Mouse (Mus musculus): ENCODE data around the gene Arl8b. TPM values are rescaled to one million over a fixed set of nuclear protein-coding genes. Genes with fewer than 3 reads are reported as not detected.

Gene Arl8b
- polyA plus RNA-seq, 1 experiment from 2014 or later, result 71.6 TPM

DNA sequence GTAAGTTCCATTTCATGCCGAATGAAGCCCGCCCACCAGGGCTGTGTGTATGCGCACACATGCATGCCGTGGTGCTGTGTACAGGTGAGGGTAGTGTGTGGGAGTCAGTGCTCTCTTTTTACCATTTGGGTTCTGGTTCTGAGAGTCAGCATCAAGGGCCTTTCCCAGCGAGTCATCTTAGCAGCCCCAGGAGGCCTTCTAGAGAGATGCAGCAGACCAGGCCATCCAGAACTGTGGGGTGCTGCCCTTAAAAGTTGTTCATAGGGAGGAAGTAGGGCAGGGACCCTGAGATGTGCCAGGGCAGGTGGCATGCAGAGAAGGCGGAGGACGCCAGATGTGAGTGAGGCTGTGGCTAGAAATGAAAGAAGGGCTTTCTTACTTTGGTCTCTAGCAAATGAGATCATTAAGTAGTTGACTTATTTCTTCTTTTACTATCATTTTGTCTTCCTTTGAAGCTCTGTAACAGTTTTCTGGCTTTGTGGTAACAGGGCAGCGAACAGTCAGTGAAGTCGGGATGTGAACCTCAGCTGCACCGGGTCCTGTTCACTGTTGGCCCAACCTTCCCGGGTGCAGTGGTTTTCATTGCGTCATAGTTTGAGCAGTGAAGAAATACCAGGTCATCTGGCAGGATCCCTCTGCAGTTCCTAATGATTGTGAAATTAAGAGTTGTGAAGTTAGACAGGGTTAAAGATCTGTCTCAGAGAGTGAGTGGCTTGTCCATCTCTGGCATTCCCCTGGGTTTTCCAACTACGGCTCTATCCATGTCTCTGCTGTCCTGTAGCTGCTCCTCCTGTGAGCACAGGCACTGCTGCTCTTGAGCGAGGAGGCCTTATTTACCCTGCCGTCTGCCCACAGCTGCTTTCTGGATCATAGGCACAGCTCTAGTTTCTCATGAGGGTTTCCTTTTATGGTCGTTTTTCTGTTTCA lies 53.1 kb downstream of the Arl8b start:
- Histone ChIP-seq H3K9ac (no peak overlapping the region), H3K4me1 (replicated peaks) (no peaks in the 10 kb centered on the region), H3K27me3 (replicated peaks) (no peaks in the 10 kb centered on the region), H3K9me3 (replicated peaks) (no peaks in the 10 kb centered on the region), H3K4me3 (no peak overlapping the region), H3K27ac (ENCODE audit: poor library complexity, severe bottlenecking) (no peak overlapping the region), H3K36me3 (peaks cover 24% of the 10 kb centered on the region), H3K4me2 (no peak overlapping the region)
- ATAC-seq (ENCODE audit: insufficient number of reproducible peaks, low FRiP score), result no peak
- WGBS, result 87% methylated on average over 16 of the region's 16 CpGs

DNA sequence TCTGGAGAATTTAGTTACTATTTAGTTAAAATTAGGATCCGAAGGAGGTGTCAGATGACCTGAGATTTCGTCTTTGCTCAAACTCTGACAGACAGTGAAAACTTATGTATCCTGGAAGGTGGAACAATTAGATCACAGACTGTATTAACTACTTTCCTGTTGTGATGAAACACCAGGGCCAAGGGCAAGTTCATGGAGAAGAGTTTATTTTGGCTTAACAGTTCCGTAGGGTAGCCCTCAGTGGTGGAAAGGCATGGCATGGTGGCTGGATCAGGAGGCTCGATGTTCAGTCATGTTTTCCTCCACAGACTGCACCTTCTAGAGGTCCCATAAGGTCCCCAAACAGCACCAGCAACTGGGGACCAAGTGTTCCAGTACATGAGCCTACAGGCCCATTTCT lies 54.2 kb downstream of the Arl8b start:
- no peaks in the 10 kb centered on the region for H3K9me3 ChIP-seq (replicated peaks)
- H3K27ac ChIP-seq (ENCODE audit: poor library complexity, severe bottlenecking), result no peak overlapping the region
- H3K4me2 ChIP-seq, result no peak overlapping the region
- ATAC-seq (ENCODE audit: insufficient number of reproducible peaks, low FRiP score), result no peak
- H3K4me3 ChIP-seq, result no peak overlapping the region
- no peak overlapping the region for H3K9ac ChIP-seq
- no peaks in the 10 kb centered on the region for H3K4me1 ChIP-seq (replicated peaks)
- H3K36me3 ChIP-seq, result peaks cover 29% of the 10 kb centered on the region
- no peaks in the 10 kb centered on the region for H3K27me3 ChIP-seq (replicated peaks)
- 87% methylated on average over 4 of the region's 4 CpGs for WGBS

- no peak overlapping the region for H3K27ac ChIP-seq (ENCODE audit: poor library complexity, severe bottlenecking)
- H3K9me3 ChIP-seq (replicated peaks), result no peaks in the 10 kb centered on the region
- H3K9ac ChIP-seq, result no peak overlapping the region
- H3K4me1 ChIP-seq (replicated peaks), result no peaks in the 10 kb centered on the region
- H3K4me2 ChIP-seq, result no peak overlapping the region
- H3K4me3 ChIP-seq, result no peak overlapping the region
- peaks cover 35% of the 10 kb centered on the region for H3K36me3 ChIP-seq
- no peak for ATAC-seq (ENCODE audit: insufficient number of reproducible peaks, low FRiP score)
- H3K27me3 ChIP-seq (replicated peaks), result no peaks in the 10 kb centered on the region
- 81% methylated on average over 4 of the region's 4 CpGs for WGBS
Observed at GRCm38 (mm10) chr6:108837958-108838357, 55.1 kb downstream of the Arl8b start.

DNA sequence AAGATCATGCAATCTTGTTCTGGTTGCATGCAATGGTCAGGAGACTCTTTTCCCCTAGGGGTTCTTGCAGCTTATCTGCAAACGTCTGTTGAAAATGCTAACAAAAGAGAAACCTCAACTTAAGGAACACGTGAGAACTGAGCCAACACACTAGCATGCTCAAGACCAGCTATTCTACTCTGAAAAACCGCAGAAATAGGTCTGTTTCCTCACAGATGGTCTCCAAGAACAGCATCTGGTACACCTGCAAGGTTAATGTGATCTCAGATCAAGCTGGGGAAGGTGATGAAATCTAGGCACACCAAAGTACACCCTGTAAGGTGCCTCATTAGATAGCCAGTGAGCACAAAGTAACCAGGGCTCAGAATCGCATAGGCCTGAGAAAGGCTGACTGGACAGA lies 56.5 kb downstream of the Arl8b start:
- 77% methylated on average over 4 of the region's 4 CpGs for WGBS
- Histone ChIP-seq H3K27ac (ENCODE audit: poor library complexity, severe bottlenecking) (no peak overlapping the region), H3K9ac (no peak overlapping the region), H3K4me1 (replicated peaks) (no peaks in the 10 kb centered on the region), H3K9me3 (replicated peaks) (no peaks in the 10 kb centered on the region), H3K36me3 (peaks cover 46% of the 10 kb centered on the region), H3K4me3 (no peak overlapping the region), H3K27me3 (replicated peaks) (no peaks in the 10 kb centered on the region), H3K4me2 (no peak overlapping the region)
- ATAC-seq (ENCODE audit: insufficient number of reproducible peaks, low FRiP score), result no peak

GRCm38 (mm10) chr6:108840861-108841640 lies 58.2 kb downstream of the Arl8b start:
- Histone ChIP-seq H3K4me1 (replicated peaks) (no peaks in the 10 kb centered on the region), H3K9me3 (replicated peaks) (no peaks in the 10 kb centered on the region), H3K9ac (no peak overlapping the region), H3K4me2 (no peak overlapping the region), H3K4me3 (no peak overlapping the region), H3K36me3 (peaks cover 56% of the 10 kb centered on the region), H3K27me3 (replicated peaks) (no peaks in the 10 kb centered on the region), H3K27ac (ENCODE audit: poor library complexity, severe bottlenecking) (no peak overlapping the region)
- ATAC-seq (ENCODE audit: insufficient number of reproducible peaks, low FRiP score), result no peak
- WGBS, result 91% methylated on average over 8 of the region's 8 CpGs

DNA sequence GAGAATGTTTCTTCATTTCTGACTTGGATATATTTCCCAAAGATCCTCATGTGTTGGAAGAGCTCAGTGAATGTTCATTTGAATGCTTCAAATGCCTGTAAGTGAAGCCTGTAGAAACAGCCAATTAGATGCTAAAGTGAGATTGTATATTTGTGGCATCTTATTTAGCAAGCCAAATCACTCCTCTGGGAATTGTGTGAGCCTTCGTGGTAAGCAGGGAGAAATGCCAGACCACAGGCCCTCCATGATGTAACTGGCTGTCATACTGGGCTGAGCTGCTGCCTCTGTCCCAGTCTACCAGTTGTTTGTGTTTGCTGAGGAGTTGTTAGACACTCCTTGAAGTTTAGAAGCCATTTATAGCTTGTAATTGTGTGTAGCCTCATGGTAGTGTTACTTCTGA lies 60.8 kb downstream of the Arl8b start:
- Histone ChIP-seq H3K9me3 (replicated peaks) (no peaks in the 10 kb centered on the region), H3K27ac (ENCODE audit: poor library complexity, severe bottlenecking) (no peak overlapping the region), H3K9ac (no peak overlapping the region), H3K36me3 (peaks cover 50% of the 10 kb centered on the region), H3K27me3 (replicated peaks) (no peaks in the 10 kb centered on the region), H3K4me1 (replicated peaks) (no peaks in the 10 kb centered on the region), H3K4me2 (no peak overlapping the region), H3K4me3 (no peak overlapping the region)
- no peak for ATAC-seq (ENCODE audit: insufficient number of reproducible peaks, low FRiP score)
- 79% methylated on average over 1 of the region's 1 CpGs for WGBS

- no peaks in the 10 kb centered on the region for H3K4me1 ChIP-seq (replicated peaks)
- 66% methylated on average over 3 of the region's 3 CpGs for WGBS
- no peak overlapping the region for H3K4me3 ChIP-seq
- no peaks in the 10 kb centered on the region for H3K27me3 ChIP-seq (replicated peaks)
- H3K36me3 ChIP-seq, result peaks cover 54% of the 10 kb centered on the region
- H3K4me2 ChIP-seq, result no peak overlapping the region
- H3K27ac ChIP-seq (ENCODE audit: poor library complexity, severe bottlenecking), result no peak overlapping the region
- H3K9ac ChIP-seq, result no peak overlapping the region
- ATAC-seq (ENCODE audit: insufficient number of reproducible peaks, low FRiP score), result no peak
- H3K9me3 ChIP-seq (replicated peaks), result no peaks in the 10 kb centered on the region
Observed at GRCm38 (mm10) chr6:108844093-108844492, 61.2 kb downstream of the Arl8b start.

DNA sequence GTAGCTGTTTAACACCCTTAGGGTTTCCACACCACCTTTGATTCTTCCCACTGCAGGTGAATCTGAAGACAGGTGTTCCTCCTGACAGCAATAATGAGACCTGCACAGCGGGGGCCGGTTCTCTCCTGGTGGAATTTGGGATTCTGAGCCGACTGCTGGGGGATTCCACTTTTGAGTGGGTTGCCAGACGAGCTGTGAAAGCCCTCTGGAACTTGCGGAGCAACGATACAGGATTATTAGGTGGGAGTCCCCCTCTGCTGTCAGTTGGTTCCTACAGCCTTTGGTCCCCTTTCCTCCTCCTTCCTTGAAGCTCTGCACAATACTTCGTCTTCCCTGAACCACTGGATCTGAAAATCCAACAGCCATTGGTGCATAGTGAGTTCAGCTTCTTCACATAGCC lies 61.9 kb downstream of the Arl8b start:
- H3K9me3 ChIP-seq (replicated peaks), result no peaks in the 10 kb centered on the region
- H3K27me3 ChIP-seq (replicated peaks), result no peaks in the 10 kb centered on the region
- H3K4me1 ChIP-seq (replicated peaks), result no peaks in the 10 kb centered on the region
- ATAC-seq (ENCODE audit: insufficient number of reproducible peaks, low FRiP score), result no peak
- 87% methylated on average over 7 of the region's 7 CpGs for WGBS
- H3K36me3 ChIP-seq, result peaks cover 53% of the 10 kb centered on the region
- H3K4me2 ChIP-seq, result no peak overlapping the region
- no peak overlapping the region for H3K4me3 ChIP-seq
- H3K9ac ChIP-seq, result no peak overlapping the region
- no peak overlapping the region for H3K27ac ChIP-seq (ENCODE audit: poor library complexity, severe bottlenecking)

DNA sequence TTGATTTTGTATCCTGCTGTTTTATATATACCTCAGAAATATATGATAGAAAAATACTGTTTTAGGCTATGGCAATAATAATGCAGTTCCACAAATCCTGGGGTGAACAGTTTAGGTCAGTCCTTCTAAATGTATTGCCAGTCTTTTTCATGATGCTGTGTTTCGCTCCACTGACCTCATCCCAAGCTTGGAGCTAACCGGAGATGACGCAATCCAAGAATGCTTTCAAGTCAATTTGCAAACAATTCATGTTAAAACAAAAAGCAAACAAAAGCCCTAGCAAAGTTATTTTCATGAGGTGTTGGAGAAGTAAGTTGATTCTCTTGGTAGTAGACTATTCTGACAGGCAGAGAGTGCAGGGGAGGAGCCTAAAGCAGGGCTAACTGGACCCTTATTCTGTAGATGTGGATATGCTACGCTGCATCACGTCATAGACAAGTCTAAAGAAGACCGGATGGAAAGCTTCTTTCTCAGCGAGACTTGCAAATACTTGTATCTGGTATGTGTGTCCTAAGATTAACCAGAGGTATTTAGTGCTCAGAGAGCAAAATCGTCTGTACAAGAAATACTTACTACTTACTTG lies 69.3 kb downstream of the Arl8b start:
- no peak overlapping the region for H3K9ac ChIP-seq
- WGBS, result 88% methylated on average over 8 of the region's 8 CpGs
- H3K4me1 ChIP-seq (replicated peaks), result no peaks in the 10 kb centered on the region
- no peak overlapping the region for H3K4me3 ChIP-seq
- no peaks in the 10 kb centered on the region for H3K27me3 ChIP-seq (replicated peaks)
- H3K9me3 ChIP-seq (replicated peaks), result no peaks in the 10 kb centered on the region
- H3K36me3 ChIP-seq, result peaks cover 72% of the 10 kb centered on the region
- ATAC-seq (ENCODE audit: insufficient number of reproducible peaks, low FRiP score), result no peak
- H3K4me2 ChIP-seq, result no peak overlapping the region
- no peak overlapping the region for H3K27ac ChIP-seq (ENCODE audit: poor library complexity, severe bottlenecking)

DNA sequence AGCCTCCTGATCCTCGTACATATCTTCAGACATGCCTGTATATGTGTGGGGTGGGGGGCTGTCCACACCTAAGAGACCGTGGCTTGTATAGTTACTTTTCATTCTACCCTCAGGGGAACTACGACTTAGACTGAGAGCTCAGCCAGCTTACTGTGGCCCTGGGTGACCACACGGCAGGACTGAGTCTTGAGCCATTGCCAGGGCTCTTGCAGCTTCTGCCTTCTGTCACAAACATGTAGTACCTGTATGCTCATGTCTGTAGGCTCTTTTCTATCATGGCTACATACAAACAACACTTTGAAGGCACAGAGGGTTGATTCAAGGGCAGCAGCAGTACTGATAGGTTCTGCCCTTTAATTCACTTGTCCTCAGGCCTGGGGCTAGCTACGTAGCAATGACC lies 70.1 kb downstream of the Arl8b start:
- no peak for ATAC-seq (ENCODE audit: insufficient number of reproducible peaks, low FRiP score)
- no peaks in the 10 kb centered on the region for H3K27me3 ChIP-seq (replicated peaks)
- no peaks in the 10 kb centered on the region for H3K9me3 ChIP-seq (replicated peaks)
- peaks cover 69% of the 10 kb centered on the region for H3K36me3 ChIP-seq
- no peak overlapping the region for H3K4me3 ChIP-seq
- H3K4me1 ChIP-seq (replicated peaks), result no peaks in the 10 kb centered on the region
- no peak overlapping the region for H3K4me2 ChIP-seq
- H3K9ac ChIP-seq, result no peak overlapping the region
- no peak overlapping the region for H3K27ac ChIP-seq (ENCODE audit: poor library complexity, severe bottlenecking)
- WGBS, result 82% methylated on average over 5 of the region's 5 CpGs

GRCm38 (mm10) chr6:108858583-108858982 lies 75.7 kb downstream of the Arl8b start:
- Histone ChIP-seq H3K9me3 (replicated peaks) (peaks cover 5% of the 10 kb centered on the region; the same call in 1 of the 2 replicates), H3K27me3 (replicated peaks) (no peaks in the 10 kb centered on the region), H3K27ac (ENCODE audit: poor library complexity, severe bottlenecking) (no peak overlapping the region), H3K9ac (no peak overlapping the region), H3K4me2 (no peak overlapping the region), H3K4me3 (no peak overlapping the region), H3K4me1 (replicated peaks) (no peaks in the 10 kb centered on the region), H3K36me3 (peaks cover 36% of the 10 kb centered on the region)
- 93% methylated on average over 9 of the region's 9 CpGs for WGBS
- no peak for ATAC-seq (ENCODE audit: insufficient number of reproducible peaks, low FRiP score)

Measured in heart, embryonic 12.5 days (tissue).